Mouse (Mus musculus): Measurements from ENCODE around the gene Gngt1.

Gene Gngt1

GRCm38 (mm10) chr6:3993492-3993891 is at the start of gene Gngt1:
Gene Gngt1, plus strand, starts transcription at chr6:3993792.
- DNase-seq (ENCODE audit: low read depth, low spot score) = no peak

- no peak for DNase-seq (ENCODE audit: low read depth, low spot score)
Observed at GRCm38 (mm10) chr6:3954969-3955368, 38.6 kb upstream of the Gngt1 start.

GRCm38 (mm10) chr6:3967676-3968626 is 25.6 kb upstream of the Gngt1 start:
- no peak for DNase-seq (ENCODE audit: low read depth, low spot score)

- DNase-seq (ENCODE audit: low read depth, low spot score) = no peak
Observed at GRCm38 (mm10) chr6:3973679-3974078, 19.9 kb upstream of the Gngt1 start.

- no peak for DNase-seq (ENCODE audit: low read depth, low spot score)
Observed at GRCm38 (mm10) chr6:3982661-3983284, 10.8 kb upstream of the Gngt1 start.

- no peak for DNase-seq (ENCODE audit: low read depth, low spot score)
Observed at GRCm38 (mm10) chr6:3988750-3989149, 4.8 kb upstream of the Gngt1 start, which contains the start of gene Tfpi2. Gene Tfpi2, minus strand, starts transcription at chr6:3988919.

- no peak for DNase-seq (ENCODE audit: low read depth, low spot score)
Observed at GRCm38 (mm10) chr6:3998089-3998488, 4.5 kb downstream of the Gngt1 start.

- DNase-seq (ENCODE audit: low read depth, low spot score) = no peak
Observed at GRCm38 (mm10) chr6:3999296-3999695, 5.7 kb downstream of the Gngt1 start.

- no peak for DNase-seq (ENCODE audit: low read depth, low spot score)
Observed at GRCm38 (mm10) chr6:4000716-4001115, 7.1 kb downstream of the Gngt1 start.

- DNase-seq (ENCODE audit: low read depth, low spot score) = no peak
Observed at GRCm38 (mm10) chr6:4003445-4003844, 9.9 kb downstream of the Gngt1 start.

GRCm38 (mm10) chr6:4003890-4004306 is 10.3 kb downstream of the Gngt1 start, which contains the start of gene Gng11:
Gene Gng11, plus strand, starts transcription at chr6:4003904.
- no peak for DNase-seq (ENCODE audit: low read depth, low spot score)

- no peak for DNase-seq (ENCODE audit: low read depth, low spot score)
Observed at GRCm38 (mm10) chr6:4004808-4005207, 11.2 kb downstream of the Gngt1 start.

- no peak for DNase-seq (ENCODE audit: low read depth, low spot score)
Observed at GRCm38 (mm10) chr6:4008501-4009040, 15.0 kb downstream of the Gngt1 start.

GRCm38 (mm10) chr6:4009548-4009947 is 16.0 kb downstream of the Gngt1 start:
- DNase-seq (ENCODE audit: low read depth, low spot score) = no peak

- DNase-seq (ENCODE audit: low read depth, low spot score) = no peak
Observed at GRCm38 (mm10) chr6:4022645-4023044, 29.1 kb downstream of the Gngt1 start.

- no peak for DNase-seq (ENCODE audit: low read depth, low spot score)
Observed at GRCm38 (mm10) chr6:4026367-4026766, 32.8 kb downstream of the Gngt1 start.

- DNase-seq (ENCODE audit: low read depth, low spot score) = no peak
Observed at GRCm38 (mm10) chr6:4030956-4031355, 37.4 kb downstream of the Gngt1 start.

GRCm38 (mm10) chr6:4041821-4042220 is 48.2 kb downstream of the Gngt1 start:
- no peak for DNase-seq (ENCODE audit: low read depth, low spot score)
